Mouse (Mus musculus) hindbrain, postnatal 0 days (tissue): ENCODE measurements around the gene Myocos. TPM values are rescaled to one million over a fixed set of nuclear protein-coding genes. Genes with fewer than 3 reads are reported as not detected.

Experiments
- ATAC-seq: fragments of 200-750 bp; cut with Nextera tagmentation; 2 replicates; pipeline ENCODE4 v1.8.0; 2017; ENCODE audit warnings: mild to moderate bottlenecking, moderate TSS enrichment, moderate library complexity
- DNase-seq: peaks from one replicate; pipeline ENCODE4 v3.0.0-alpha.2; 2015; ENCODE audit warnings: low spot score
- H3K27ac ChIP-seq: fragments of 300-500 bp; sonication (generic); 2 replicates; pipeline ENCODE4 v1.5.1; 2014; ENCODE audit warnings: mild to moderate bottlenecking
- H3K27me3 ChIP-seq: fragments of 300-500 bp; sonication (generic); 2 replicates; pipeline ENCODE4 v1.6.1; 2014; ENCODE audit warnings: low read length, mixed read lengths; ENCODE audit not compliant: insufficient read depth
- H3K36me3 ChIP-seq: fragments of 300-500 bp; sonication (generic); 2 replicates; pipeline ENCODE4 v1.6.1; 2014; ENCODE audit warnings: low read length, mixed read lengths; ENCODE audit not compliant: insufficient read depth
- H3K4me1 ChIP-seq: fragments of 300-500 bp; sonication (generic); 2 replicates; pipeline ENCODE4 v1.6.1; 2014; ENCODE audit warnings: antibody characterized with exemption, low read length, mixed read lengths; ENCODE audit not compliant: insufficient read depth
- H3K4me2 ChIP-seq: fragments of 300-500 bp; sonication (generic); 2 replicates; pipeline ENCODE4 v1.6.1; 2014; ENCODE audit warnings: low read depth, mild to moderate bottlenecking, low read length, moderate library complexity, mixed read lengths
- H3K4me3 ChIP-seq: fragments of 300-500 bp; sonication (generic); 2 replicates; pipeline ENCODE4 v1.5.1; 2014; ENCODE audit warnings: low read length
- H3K9ac ChIP-seq: fragments of 300-500 bp; sonication (generic); replicated peaks from 2 replicates; pipeline ENCODE4 v1.6.1; 2014; ENCODE audit warnings: mild to moderate bottlenecking, low read length, moderate library complexity, mixed read lengths
- H3K9me3 ChIP-seq: fragments of 300-500 bp; sonication (generic); 2 replicates; pipeline ENCODE4 v1.6.1; 2016; ENCODE audit warnings: low read length, mixed read lengths
- CTCF ChIP-seq: IDR thresholded peaks from 2 replicates; pipeline ENCODE4 v1.5.1; 2016; ENCODE audit warnings: antibody characterized with exemption, control low read depth, low read depth
- WGBS: fragments of 180-500 bp; shearing (Covaris S2); extraction: QIAGEN DNeasy Blood & Tissue Kit; methylation state at CpG from one replicate; pipeline ENCODE4 v1.1.7; 2014; 5-methylcytosine and 5-hydroxymethylcytosine counted together
- polyA plus RNA-seq: library from polyadenylated mRNA; unstranded; fragments of >200 nt; fragmentation: Nextera tagmentation; extraction: Ambion mirVana; gene quantifications from 2 replicates; pipeline ENCODE4 v1.2.1, GENCODE M21; 2015
- total RNA-seq: library from RNA; depleted of rRNA; stranded (reverse); fragments of >200 nt; gene quantifications from 2 replicates; pipeline ENCODE4 v1.2.3, GENCODE M21; 2014

The Myocos gene
- total and polyA plus RNA-seq, 2 experiments from 2014 or later = not detected

DNA sequence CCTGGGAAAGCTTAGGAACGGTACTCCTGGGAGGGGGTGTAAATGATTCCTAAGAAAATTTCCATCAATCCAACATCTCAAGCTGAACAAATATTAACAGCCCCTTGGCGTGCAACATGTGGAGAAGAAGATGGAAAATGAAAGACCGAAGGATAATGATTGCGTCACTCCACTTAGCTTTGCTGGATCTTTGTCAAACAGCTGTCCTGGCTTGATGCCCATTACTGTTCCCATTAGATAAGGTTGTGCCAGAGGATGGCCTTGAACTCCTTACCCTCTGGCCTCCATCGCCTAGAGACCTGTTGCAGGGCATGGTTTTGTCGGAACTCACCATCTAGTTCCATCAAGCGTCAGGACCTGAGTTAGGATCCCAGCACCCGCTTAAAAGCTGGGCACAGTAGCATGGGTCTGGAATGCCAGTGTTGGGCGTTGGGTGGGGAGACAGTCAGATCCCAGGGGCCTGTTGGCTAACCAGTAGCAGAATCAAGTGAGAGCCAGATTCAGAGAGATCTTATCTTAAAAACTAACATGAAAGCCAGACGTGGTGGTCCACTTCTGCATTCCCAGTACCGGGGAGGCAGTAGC lies 2.3 kb upstream of the Myocos start:
- no peak for TF ChIP-seq CTCF
- WGBS = 87% methylated on average over 11 of the region's 11 CpGs
- Histone ChIP-seq H3K36me3 (no peaks in the 10 kb centered on the region), H3K4me3 (no peak overlapping the region), H3K27ac (no peak overlapping the region), H3K4me1 (no peaks in the 10 kb centered on the region), H3K9me3 (no peaks in the 10 kb centered on the region), H3K27me3 (no peaks in the 10 kb centered on the region), H3K9ac (no peak overlapping the region), H3K4me2 (no peak overlapping the region)
- ATAC-seq (no peak), DNase-seq (no peak)

DNA sequence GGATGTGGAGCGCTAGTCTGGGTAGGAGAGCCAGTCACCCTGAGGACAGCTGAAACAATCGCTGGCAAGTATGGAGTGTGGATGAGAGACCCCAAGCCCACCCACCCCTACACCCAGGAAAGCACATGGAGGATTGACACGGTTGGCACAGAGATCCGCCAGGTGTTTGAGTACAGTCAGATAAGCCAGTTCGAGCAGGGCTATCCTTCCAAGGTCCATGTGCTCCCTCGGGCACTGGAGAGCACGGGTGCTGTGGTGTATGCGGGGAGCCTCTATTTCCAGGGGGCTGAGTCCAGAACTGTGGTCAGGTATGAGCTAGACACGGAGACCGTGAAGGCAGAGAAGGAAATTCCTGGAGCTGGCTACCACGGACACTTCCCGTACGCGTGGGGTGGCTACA lies 9.6 kb downstream of the Myocos start:
- no peak overlapping the region for H3K27ac ChIP-seq
- no peaks in the 10 kb centered on the region for H3K4me1 ChIP-seq
- H3K9ac ChIP-seq = no peak overlapping the region
- DNase-seq (no peak), ATAC-seq (no peak)
- no peaks in the 10 kb centered on the region for H3K36me3 ChIP-seq
- TF ChIP-seq CTCF = no peak
- no peak overlapping the region for H3K4me3 ChIP-seq
- no peaks in the 10 kb centered on the region for H3K27me3 ChIP-seq
- no peak overlapping the region for H3K4me2 ChIP-seq
- whole genome bisulfite sequencing = 93% methylated on average over 14 of the region's 14 CpGs
- no peaks in the 10 kb centered on the region for H3K9me3 ChIP-seq

DNA sequence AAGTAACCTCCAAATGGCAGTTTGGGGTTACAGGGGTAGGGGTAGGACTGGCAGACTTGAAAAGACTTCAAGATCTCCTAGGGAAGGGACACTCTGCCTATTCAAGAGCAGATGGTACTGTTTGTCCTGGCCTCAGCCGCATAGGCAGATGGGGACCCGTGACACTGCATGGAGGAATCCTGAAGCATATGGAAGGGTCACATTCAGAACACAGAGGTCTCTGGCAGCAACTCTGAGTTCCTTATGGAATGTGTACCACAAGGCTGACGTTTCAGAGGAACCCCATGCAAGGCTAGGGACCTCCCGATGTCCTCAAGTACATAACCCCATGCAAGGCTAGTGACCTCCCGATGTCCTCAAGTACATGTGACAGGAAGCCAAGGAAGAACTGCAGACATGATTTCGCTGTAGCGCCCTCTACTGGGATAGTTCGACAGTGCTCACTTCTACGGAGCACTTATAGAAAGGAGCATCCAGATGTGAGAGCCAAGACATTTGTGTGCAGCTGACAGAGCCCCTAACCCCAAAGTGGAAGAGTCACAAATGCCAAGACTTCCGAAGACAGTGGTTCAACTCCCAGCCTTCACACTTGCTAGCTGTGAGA lies 11.8 kb downstream of the Myocos start:
- Histone ChIP-seq H3K27me3 (no peaks in the 10 kb centered on the region), H3K4me2 (no peak overlapping the region), H3K9me3 (no peaks in the 10 kb centered on the region), H3K27ac (no peak overlapping the region), H3K4me1 (no peaks in the 10 kb centered on the region), H3K9ac (no peak overlapping the region), H3K4me3 (no peak overlapping the region), H3K36me3 (no peaks in the 10 kb centered on the region)
- TF ChIP-seq CTCF = peak; percentile 36
- ATAC-seq (peak; percentile 52; the same call in 1 of the 2 replicates), DNase-seq (peak; percentile 16)
- WGBS = 77% methylated on average over 10 of the region's 10 CpGs

DNA sequence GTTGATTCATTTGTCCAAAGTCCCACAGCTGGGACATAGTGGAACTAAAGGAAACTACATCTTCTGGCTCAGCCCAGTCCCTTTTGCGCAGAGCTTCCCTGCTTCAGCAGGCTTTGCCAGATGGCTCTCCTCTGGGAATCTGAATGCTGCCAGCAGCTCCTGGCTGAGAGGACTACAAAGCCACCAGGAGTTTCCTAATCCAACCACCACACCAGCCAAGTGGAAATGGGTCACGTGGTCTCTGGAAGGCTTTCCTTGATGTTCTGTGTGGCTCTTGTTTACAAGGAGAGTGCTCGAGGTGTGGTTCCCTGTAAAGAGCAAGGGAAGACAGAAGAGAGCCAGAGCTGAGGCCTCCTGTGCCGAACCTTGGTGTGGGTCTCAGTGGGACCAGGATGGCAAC lies 14.3 kb downstream of the Myocos start:
- Histone ChIP-seq H3K9ac (no peak overlapping the region), H3K9me3 (no peaks in the 10 kb centered on the region), H3K27ac (no peak overlapping the region), H3K4me3 (no peak overlapping the region), H3K4me2 (no peak overlapping the region), H3K27me3 (no peaks in the 10 kb centered on the region), H3K36me3 (no peaks in the 10 kb centered on the region), H3K4me1 (no peaks in the 10 kb centered on the region)
- peak; percentile 77 for DNase-seq
- no peak for TF ChIP-seq CTCF
- 29% methylated on average over 4 of the region's 4 CpGs for WGBS
- ATAC-seq = peak; percentile 79

DNA sequence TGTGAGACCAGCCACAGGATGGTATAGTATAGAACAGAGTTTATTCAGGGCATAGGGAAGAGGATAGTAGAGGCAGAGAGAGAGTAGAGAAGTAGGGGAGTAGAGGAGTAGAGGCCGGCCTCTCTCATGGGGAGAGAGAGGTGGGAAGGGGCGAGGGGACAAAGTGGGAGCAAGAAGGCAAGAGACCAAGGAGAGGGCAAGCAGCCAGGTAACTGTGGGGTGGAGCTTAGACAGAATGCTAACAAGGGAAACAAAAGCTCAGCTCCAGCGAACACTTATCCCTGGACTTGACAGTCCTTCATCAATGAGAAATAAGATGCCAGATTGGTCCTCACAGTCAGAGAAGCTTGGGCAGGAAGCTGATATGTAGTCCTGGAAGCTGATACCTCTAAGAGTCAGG lies 15.4 kb downstream of the Myocos start:
- DNase-seq = no peak
- no peak for TF ChIP-seq CTCF
- H3K36me3 ChIP-seq = no peaks in the 10 kb centered on the region
- ATAC-seq = peak; percentile 13; the same call in 1 of the 2 replicates
- H3K4me2 ChIP-seq = no peak overlapping the region
- no peaks in the 10 kb centered on the region for H3K4me1 ChIP-seq
- no peak overlapping the region for H3K27ac ChIP-seq
- H3K9me3 ChIP-seq = no peaks in the 10 kb centered on the region
- no peak overlapping the region for H3K4me3 ChIP-seq
- no peak overlapping the region for H3K9ac ChIP-seq
- 66% methylated on average over 3 of the region's 3 CpGs for WGBS
- H3K27me3 ChIP-seq = no peaks in the 10 kb centered on the region

DNA sequence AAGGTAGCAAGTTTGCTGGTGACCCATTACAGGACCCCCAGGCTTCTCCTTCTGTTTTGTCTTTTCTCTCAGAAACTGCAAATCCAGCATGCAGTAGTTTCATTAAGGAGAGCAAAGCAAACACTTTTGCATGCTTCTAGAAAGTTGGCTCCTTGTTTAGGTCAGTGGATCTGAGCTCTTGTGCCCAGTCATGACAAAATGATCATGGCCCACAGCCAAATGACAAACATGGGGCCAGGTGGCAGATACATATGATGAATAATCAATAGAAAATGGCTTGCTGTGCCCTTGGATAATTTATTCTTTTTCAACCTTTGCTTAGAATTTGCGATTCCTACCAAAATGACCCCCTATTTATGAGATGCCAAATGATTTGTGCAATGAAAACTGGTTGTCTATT lies 18.2 kb downstream of the Myocos start:
- TF ChIP-seq CTCF = no peak
- H3K4me3 ChIP-seq = no peak overlapping the region
- H3K4me1 ChIP-seq = no peaks in the 10 kb centered on the region
- no peak overlapping the region for H3K9ac ChIP-seq
- H3K9me3 ChIP-seq = no peaks in the 10 kb centered on the region
- H3K27me3 ChIP-seq = no peaks in the 10 kb centered on the region
- ATAC-seq (no peak), DNase-seq (peak; percentile 29)
- no peaks in the 10 kb centered on the region for H3K36me3 ChIP-seq
- H3K27ac ChIP-seq = no peak overlapping the region
- no peak overlapping the region for H3K4me2 ChIP-seq
- WGBS = 64% methylated on average over 1 of the region's 1 CpGs

DNA sequence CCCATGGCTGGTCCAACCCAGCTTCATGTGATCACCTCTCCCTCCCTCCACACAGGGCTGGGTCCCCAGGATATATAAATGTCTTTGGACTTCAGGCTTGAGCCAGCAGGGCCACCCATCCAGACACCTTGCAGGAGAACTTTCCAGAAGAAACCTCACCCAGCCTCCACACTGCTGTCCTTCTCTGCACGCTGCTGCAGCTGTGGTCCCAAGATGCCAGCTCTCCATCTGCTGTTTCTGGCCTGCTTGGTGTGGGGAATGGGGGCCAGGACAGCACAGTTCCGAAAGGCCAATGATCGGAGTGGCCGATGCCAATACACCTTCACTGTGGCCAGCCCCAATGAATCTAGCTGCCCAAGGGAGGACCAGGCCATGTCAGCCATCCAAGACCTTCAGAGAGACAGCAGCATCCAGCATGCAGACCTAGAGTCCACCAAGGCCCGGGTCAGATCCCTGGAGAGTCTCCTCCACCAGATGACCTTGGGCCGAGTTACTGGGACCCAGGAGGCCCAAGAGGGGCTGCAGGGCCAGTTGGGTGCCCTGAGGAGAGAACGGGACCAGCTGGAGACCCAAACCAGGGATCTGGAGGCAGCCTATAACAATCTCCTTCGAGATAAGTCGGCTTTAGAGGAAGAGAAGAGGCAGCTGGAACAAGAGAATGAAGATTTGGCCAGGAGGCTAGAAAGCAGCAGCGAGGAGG lies 18.8 kb downstream of the Myocos start, which contains the start of gene Myoc:
Myoc (plus strand) TSS at position 105 of the 700 bp plus-strand sequence.
- no peak within 1 kb of the TSS for H3K4me3 ChIP-seq
- H3K4me1 ChIP-seq = no peaks in the 10 kb centered on the region
- ATAC-seq (no peak), DNase-seq (no peak)
- no peak for TF ChIP-seq CTCF
- no peak within 1 kb of the TSS for H3K9ac ChIP-seq
- no peak within 1 kb of the TSS for H3K27ac ChIP-seq
- WGBS = 70% methylated on average over 10 of the region's 10 CpGs
- H3K4me2 ChIP-seq = no peak within 1 kb of the TSS
- H3K9me3 ChIP-seq = 0 out of 2 replicates have a peak, but pooled peaks cover 2% of the 10 kb centered on the region
- no peaks in the 10 kb centered on the region for H3K36me3 ChIP-seq
- H3K27me3 ChIP-seq = no peaks in the 10 kb centered on the region
